Mouse (Mus musculus) intestine, embryonic 16.5 days (tissue): ENCODE results near the gene Golga4. TPM values are rescaled to one million over a fixed set of nuclear protein-coding genes. Genes with fewer than 3 reads are reported as not detected.

Experiments used
- ATAC-seq: fragments of 200-750 bp; cut with Nextera tagmentation; 2 replicates; pipeline ENCODE4 v1.8.0; 2017; ENCODE audit warnings: moderate TSS enrichment, moderate library complexity
- H3K27ac ChIP-seq: fragments of 300-500 bp; sonication (generic); 2 replicates; pipeline ENCODE4 v1.5.1; 2014; ENCODE audit warnings: mild to moderate bottlenecking, low read length
- H3K27me3 ChIP-seq: fragments of 300-500 bp; sonication (generic); replicated peaks from 2 replicates; pipeline ENCODE4 v1.6.1; 2014; ENCODE audit warnings: low read length, control low read depth, mixed read lengths; ENCODE audit not compliant: control insufficient read depth, insufficient read depth
- H3K36me3 ChIP-seq: fragments of 300-500 bp; sonication (generic); 2 replicates; pipeline ENCODE4 v1.6.1; 2014; ENCODE audit warnings: low read length, control low read depth; ENCODE audit not compliant: control insufficient read depth, insufficient read depth
- H3K4me1 ChIP-seq: fragments of 300-500 bp; sonication (generic); 2 replicates; pipeline ENCODE4 v1.6.1; 2014; ENCODE audit warnings: low read length, control low read depth, mixed read lengths; ENCODE audit not compliant: control insufficient read depth, insufficient read depth
- H3K4me2 ChIP-seq: fragments of 300-500 bp; sonication (generic); 2 replicates; pipeline ENCODE4 v1.6.1; 2014; ENCODE audit warnings: low read depth, low read length, control low read depth
- H3K4me3 ChIP-seq: fragments of 300-500 bp; sonication (generic); 2 replicates; pipeline ENCODE4 v1.5.1; 2014; ENCODE audit warnings: mild to moderate bottlenecking, low read length
- H3K9ac ChIP-seq: fragments of 300-500 bp; sonication (generic); 2 replicates; pipeline ENCODE4 v1.6.1; 2014; ENCODE audit warnings: low read depth, low read length
- H3K9me3 ChIP-seq: fragments of 300-500 bp; sonication (generic); 2 replicates; pipeline ENCODE4 v1.6.1; 2016; ENCODE audit warnings: low read length, control low read depth; ENCODE audit not compliant: control insufficient read depth
- WGBS: fragments of 180-500 bp; shearing (Covaris S2); extraction: QIAGEN DNeasy Blood & Tissue Kit; methylation state at CpG from one replicate; pipeline ENCODE4 v1.1.7; 2014; 5-methylcytosine and 5-hydroxymethylcytosine counted together
- polyA plus RNA-seq: library from polyadenylated mRNA; unstranded; fragments of >200 nt; fragmentation: Nextera tagmentation; extraction: Ambion mirVana; gene quantifications from 2 replicates; pipeline ENCODE4 v1.2.1, GENCODE M21; 2015

Gene Golga4
- polyA plus RNA-seq, 1 experiment from 2014 or later, result 52.2 TPM

GRCm38 (mm10) chr9:118477281-118477931 is 28.7 kb upstream of the Golga4 start:
- H3K27ac ChIP-seq, result no peak overlapping the region
- under 1% methylated on average over 31 of the region's 31 CpGs for WGBS
- H3K4me1 ChIP-seq, result peaks cover 29% of the 10 kb centered on the region
- ATAC-seq, result no peak
- no peaks in the 10 kb centered on the region for H3K36me3 ChIP-seq
- peak overlapping the region; percentile 47 for H3K4me3 ChIP-seq
- peaks cover 72% of the 10 kb centered on the region for H3K27me3 ChIP-seq
- peak overlapping the region; percentile 79 for H3K4me2 ChIP-seq
- no peak overlapping the region for H3K9ac ChIP-seq
- H3K9me3 ChIP-seq, result no peaks in the 10 kb centered on the region

- Histone ChIP-seq H3K27ac (no peak within 1 kb of the TSS), H3K4me1 (peaks cover 29% of the 10 kb centered on the region), H3K9ac (peak within 1 kb of the TSS; percentile 30; the same call in 1 of the 2 replicates), H3K4me3 (peak within 1 kb of the TSS; percentile 47), H3K4me2 (peak within 1 kb of the TSS; percentile 79), H3K36me3 (no peaks in the 10 kb centered on the region), H3K27me3 (peaks cover 74% of the 10 kb centered on the region), H3K9me3 (no peaks in the 10 kb centered on the region)
- 2% methylated on average over 9 of the region's 9 CpGs for WGBS
- no peak for ATAC-seq
Observed at GRCm38 (mm10) chr9:118477961-118478360, 28.1 kb upstream of the Golga4 start, which contains the start of gene Eomes. TSS of gene Eomes (plus strand) at chr9:118478212.

GRCm38 (mm10) chr9:118478458-118478838 is 27.6 kb upstream of the Golga4 start:
- peak overlapping the region; percentile 30; the same call in 1 of the 2 replicates for H3K9ac ChIP-seq
- H3K27me3 ChIP-seq, result peaks cover 74% of the 10 kb centered on the region
- WGBS, result 1% methylated on average over 27 of the region's 29 CpGs
- H3K4me2 ChIP-seq, result peak overlapping the region; percentile 79
- H3K27ac ChIP-seq, result no peak overlapping the region
- H3K4me3 ChIP-seq, result peak overlapping the region; percentile 47
- H3K9me3 ChIP-seq, result no peaks in the 10 kb centered on the region
- no peaks in the 10 kb centered on the region for H3K36me3 ChIP-seq
- peak; percentile 54 for ATAC-seq
- H3K4me1 ChIP-seq, result peaks cover 29% of the 10 kb centered on the region

- no peak overlapping the region for H3K27ac ChIP-seq
- H3K4me1 ChIP-seq, result peaks cover 29% of the 10 kb centered on the region
- H3K9ac ChIP-seq, result peak overlapping the region; percentile 30; the same call in 1 of the 2 replicates
- peak overlapping the region; percentile 47 for H3K4me3 ChIP-seq
- H3K4me2 ChIP-seq, result peak overlapping the region; percentile 79
- peaks cover 79% of the 10 kb centered on the region for H3K27me3 ChIP-seq
- no peaks in the 10 kb centered on the region for H3K36me3 ChIP-seq
- no peaks in the 10 kb centered on the region for H3K9me3 ChIP-seq
- WGBS, result under 1% methylated on average over 72 of the region's 87 CpGs
- ATAC-seq, result peak; percentile 87
Observed at GRCm38 (mm10) chr9:118478839-118479507, 27.1 kb upstream of the Golga4 start.

GRCm38 (mm10) chr9:118479508-118480291 is 26.4 kb upstream of the Golga4 start:
- Histone ChIP-seq H3K4me1 (peaks cover 29% of the 10 kb centered on the region), H3K9ac (no peak overlapping the region), H3K4me3 (peak overlapping the region; percentile 47), H3K27me3 (peaks cover 81% of the 10 kb centered on the region), H3K27ac (no peak overlapping the region), H3K36me3 (no peaks in the 10 kb centered on the region), H3K9me3 (no peaks in the 10 kb centered on the region), H3K4me2 (peak overlapping the region; percentile 79)
- 9% methylated on average over 23 of the region's 23 CpGs for WGBS
- ATAC-seq, result 0 out of 2 replicates have a peak, but pooled peaks have one; percentile 21

- no peak overlapping the region for H3K9ac ChIP-seq
- peaks cover 29% of the 10 kb centered on the region for H3K4me1 ChIP-seq
- H3K4me3 ChIP-seq, result no peak overlapping the region
- no peaks in the 10 kb centered on the region for H3K9me3 ChIP-seq
- no peak overlapping the region for H3K27ac ChIP-seq
- no peak for ATAC-seq
- H3K27me3 ChIP-seq, result peaks cover 81% of the 10 kb centered on the region
- no peaks in the 10 kb centered on the region for H3K36me3 ChIP-seq
- H3K4me2 ChIP-seq, result no peak overlapping the region
- 7% methylated on average over 14 of the region's 14 CpGs for WGBS
Observed at GRCm38 (mm10) chr9:118480292-118480690, 25.8 kb upstream of the Golga4 start.

GRCm38 (mm10) chr9:118482210-118482609 is 23.9 kb upstream of the Golga4 start:
- Histone ChIP-seq H3K36me3 (no peaks in the 10 kb centered on the region), H3K4me1 (peaks cover 23% of the 10 kb centered on the region), H3K27ac (no peak overlapping the region), H3K9me3 (no peaks in the 10 kb centered on the region), H3K9ac (no peak overlapping the region), H3K27me3 (peaks cover 83% of the 10 kb centered on the region), H3K4me2 (no peak overlapping the region), H3K4me3 (no peak overlapping the region)
- WGBS, result 80% methylated on average over 10 of the region's 10 CpGs
- no peak for ATAC-seq

- Histone ChIP-seq H3K9ac (no peak overlapping the region), H3K27ac (no peak overlapping the region), H3K4me2 (0 out of 2 replicates have a peak overlapping the region, but pooled peaks have one; percentile 72), H3K36me3 (no peaks in the 10 kb centered on the region), H3K4me1 (peaks cover 22% of the 10 kb centered on the region), H3K27me3 (peaks cover 58% of the 10 kb centered on the region), H3K9me3 (no peaks in the 10 kb centered on the region), H3K4me3 (peak overlapping the region; percentile 1; the same call in 1 of the 2 replicates)
- ATAC-seq, result no peak
- 3% methylated on average over 32 of the region's 32 CpGs for WGBS
Observed at GRCm38 (mm10) chr9:118486361-118487095, 19.5 kb upstream of the Golga4 start.
